Mouse (Mus musculus): ENCODE results near the gene Sgcb.

- TF ChIP-seq POLR2A (IDR thresholded peaks at IDR 0.05; ENCODE audit: extremely low read depth, insufficient read depth, low read length) (no peak), CTCF (IDR thresholded peaks at IDR 0.05; ENCODE audit: extremely low read depth, insufficient read depth, low read length) (no peak)
Measured at GRCm38 (mm10) chr5:73618969-73619368, 28.6 kb downstream of the Sgcb start.
